Mouse (Mus musculus) heart, postnatal 0 days (tissue): ENCODE data around the gene Csf3. TPM values are rescaled to one million over a fixed set of nuclear protein-coding genes. Genes with fewer than 3 reads are reported as not detected.
A peak's percentile ranks its signal among the peaks of the same experiment; 100 is the strongest.

Experiments
- ATAC-seq: fragments of 200-750 bp; cut with Nextera tagmentation; 2 replicates; pipeline ENCODE4 v1.8.0; 2017; ENCODE audit warnings: low read depth, moderate number of reproducible peaks, moderate library complexity; ENCODE audit not compliant: insufficient read depth
- DNase-seq: peaks from one replicate; pipeline ENCODE4 v3.0.0-alpha.2; 2016; ENCODE audit warnings: low spot score
- H3K27ac ChIP-seq: fragments of 300-500 bp; sonication (generic); 2 replicates; pipeline ENCODE4 v1.5.1; 2014; ENCODE audit warnings: low read depth, mild to moderate bottlenecking
- H3K27me3 ChIP-seq: fragments of 300-500 bp; sonication (generic); 2 replicates; pipeline ENCODE4 v1.6.1; 2014; ENCODE audit warnings: low read length, mixed read lengths; ENCODE audit not compliant: control insufficient read depth, insufficient read depth
- H3K36me3 ChIP-seq: fragments of 300-500 bp; sonication (generic); replicated peaks from 2 replicates; pipeline ENCODE4 v1.6.1; 2014; ENCODE audit warnings: low read length, mixed read lengths; ENCODE audit not compliant: control insufficient read depth, insufficient read depth
- H3K4me1 ChIP-seq: fragments of 300-500 bp; sonication (generic); 2 replicates; pipeline ENCODE4 v1.6.1; 2014; ENCODE audit warnings: antibody characterized with exemption; ENCODE audit not compliant: control insufficient read depth, insufficient read depth
- H3K4me2 ChIP-seq: fragments of 300-500 bp; sonication (generic); 2 replicates; pipeline ENCODE4 v1.6.1; 2014; ENCODE audit warnings: low read depth, mild to moderate bottlenecking, low read length, moderate library complexity
- H3K4me3 ChIP-seq: fragments of 300-500 bp; sonication (generic); 2 replicates; pipeline ENCODE4 v1.5.1; 2014; ENCODE audit warnings: low read depth, low read length
- H3K9ac ChIP-seq: fragments of 300-500 bp; sonication (generic); replicated peaks from 2 replicates; pipeline ENCODE4 v1.6.1; 2014; ENCODE audit warnings: low read depth, low read length, mixed read lengths
- H3K9me3 ChIP-seq: fragments of 300-500 bp; sonication (generic); replicated peaks from 2 replicates; pipeline ENCODE4 v1.6.1; 2016; ENCODE audit warnings: low read length; ENCODE audit not compliant: control insufficient read depth
- CTCF ChIP-seq: IDR thresholded peaks from 2 replicates; pipeline ENCODE4 v1.5.1; 2016; ENCODE audit warnings: antibody characterized with exemption, control low read depth, low read depth
- EP300 ChIP-seq: IDR thresholded peaks from 2 replicates; pipeline ENCODE4 v1.6.1; 2016; ENCODE audit warnings: antibody characterized with exemption, low read depth
- WGBS: fragments of 180-500 bp; shearing (Covaris S2); extraction: QIAGEN DNeasy Blood & Tissue Kit; methylation state at CpG from one replicate; pipeline ENCODE4 v1.1.7; 2014; 5-methylcytosine and 5-hydroxymethylcytosine counted together
- polyA plus RNA-seq: library from polyadenylated mRNA; unstranded; fragments of >200 nt; fragmentation: Nextera tagmentation; extraction: Ambion mirVana; gene quantifications from 2 replicates; pipeline ENCODE4 v1.2.1, GENCODE M21; 2015
- total RNA-seq: library from RNA; depleted of rRNA; stranded (reverse); fragments of >200 nt; gene quantifications from 2 replicates; pipeline ENCODE4 v1.2.3, GENCODE M21; 2014; ENCODE audit warnings: low replicate concordance

The Csf3 gene
- total and polyA plus RNA-seq, 2 experiments from 2014 or later: 0.23 TPM; not detected in 1

- DNase-seq (no peak), ATAC-seq (peak; percentile 2; the same call in 1 of the 2 replicates)
- Histone ChIP-seq H3K4me2 (peak overlapping the region; percentile 80), H3K9ac (peak overlapping the region; percentile 99), H3K9me3 (no peaks in the 10 kb centered on the region), H3K4me3 (peak overlapping the region; percentile 96), H3K36me3 (no peaks in the 10 kb centered on the region), H3K27ac (peak overlapping the region; percentile 99), H3K27me3 (no peaks in the 10 kb centered on the region), H3K4me1 (peaks cover 53% of the 10 kb centered on the region)
- WGBS: 1% methylated on average over 20 of the region's 21 CpGs
- TF ChIP-seq EP300 (no peak), CTCF (no peak)
These were observed 41.6 kb downstream of the Csf3 start for GRCm38 (mm10) chr11:98742397-98743291.

DNA sequence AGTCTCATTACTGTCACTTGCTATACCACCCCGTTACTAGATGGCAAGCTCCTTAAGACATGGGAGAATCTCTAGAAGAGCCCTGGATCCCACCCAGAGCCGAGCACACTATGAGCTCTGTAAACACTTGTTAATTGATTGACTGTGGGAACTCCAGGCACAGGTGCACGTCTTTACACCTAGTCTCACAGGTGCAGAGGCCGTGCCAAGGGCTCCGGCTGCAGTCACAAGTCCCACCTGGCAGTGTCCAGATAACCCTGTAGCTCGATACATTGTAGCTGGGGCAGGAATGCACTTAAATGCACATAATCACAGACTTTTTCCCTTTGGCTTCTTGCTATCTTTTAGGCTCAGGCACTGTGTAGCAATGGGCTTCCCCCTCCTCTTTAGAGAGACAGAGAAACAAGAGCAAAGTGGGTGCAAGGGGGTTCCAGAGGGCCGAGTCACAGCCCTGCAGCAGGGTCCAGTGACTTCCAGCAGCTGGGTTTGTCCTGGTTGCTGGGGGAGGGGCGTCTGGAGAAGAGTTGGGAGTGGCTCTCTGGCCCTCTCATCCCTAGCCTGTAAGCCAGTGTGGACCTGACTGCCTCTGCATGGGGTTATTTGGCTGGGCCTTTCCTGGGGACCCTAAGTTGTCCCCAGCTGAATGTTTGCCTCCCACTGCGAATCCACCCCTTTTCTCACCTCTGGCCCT is 42.7 kb downstream of the Csf3 start:
- 9% methylated on average over 9 of the region's 9 CpGs for WGBS
- Histone ChIP-seq H3K4me1 (peaks cover 64% of the 10 kb centered on the region), H3K27me3 (no peaks in the 10 kb centered on the region), H3K9ac (peak overlapping the region; percentile 99), H3K27ac (peak overlapping the region; percentile 99), H3K4me3 (peak overlapping the region; percentile 96), H3K36me3 (no peaks in the 10 kb centered on the region), H3K4me2 (peak overlapping the region; percentile 80), H3K9me3 (no peaks in the 10 kb centered on the region)
- TF ChIP-seq EP300 (no peak), CTCF (no peak)
- peak; percentile 66 for DNase-seq
- peak; percentile 15 for ATAC-seq

DNA sequence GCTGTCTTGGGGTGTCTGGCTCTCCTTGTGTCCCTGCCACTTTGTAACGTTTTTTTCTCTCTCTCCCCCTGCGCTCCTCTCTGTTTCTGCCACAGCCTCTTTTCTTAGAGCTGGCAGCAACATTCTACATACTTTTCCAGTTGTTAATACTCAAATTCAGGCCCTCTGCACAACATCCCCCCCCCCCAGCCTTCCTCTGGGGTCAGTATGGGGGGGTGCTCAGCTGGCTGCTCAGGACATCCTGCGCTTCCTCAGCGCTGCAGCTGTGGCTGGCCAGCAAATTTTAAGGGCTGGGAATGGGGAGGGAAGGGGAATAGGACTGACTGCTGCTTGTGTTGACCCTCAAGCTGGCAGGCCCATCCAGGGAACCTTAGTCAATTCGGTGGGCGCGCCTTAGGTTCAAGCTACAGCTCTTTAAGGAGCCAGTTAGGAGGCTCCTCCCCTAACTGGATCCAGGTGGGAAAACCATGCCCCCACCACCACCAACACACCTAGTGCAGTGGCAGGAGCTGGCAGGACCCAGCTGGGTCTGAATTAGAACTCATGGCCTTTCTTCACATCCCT is 43.5 kb downstream of the Csf3 start:
- DNase-seq (no peak), ATAC-seq (no peak)
- peak overlapping the region; percentile 99 for H3K27ac ChIP-seq
- no peaks in the 10 kb centered on the region for H3K36me3 ChIP-seq
- no peaks in the 10 kb centered on the region for H3K9me3 ChIP-seq
- peak overlapping the region; percentile 80 for H3K4me2 ChIP-seq
- TF ChIP-seq EP300 (no peak), CTCF (no peak)
- 27% methylated on average over 7 of the region's 7 CpGs for WGBS
- no peaks in the 10 kb centered on the region for H3K27me3 ChIP-seq
- peak overlapping the region; percentile 99 for H3K9ac ChIP-seq
- peaks cover 72% of the 10 kb centered on the region for H3K4me1 ChIP-seq
- peak overlapping the region; percentile 96 for H3K4me3 ChIP-seq

GRCm38 (mm10) chr11:98745932-98746853 is 45.1 kb downstream of the Csf3 start:
- 42% methylated on average over 12 of the region's 12 CpGs for WGBS
- H3K9ac ChIP-seq: 0 out of 2 replicates have a peak overlapping the region, but pooled peaks have one; percentile 3

More at GRCm38 (mm10) chr11:98745932-98746853, 45.1 kb downstream of the Csf3 start:
- ATAC-seq (no peak), DNase-seq (no peak)
- peaks cover 82% of the 10 kb centered on the region for H3K4me1 ChIP-seq
- TF ChIP-seq CTCF: no peak
- no peak for TF ChIP-seq EP300
- peak overlapping the region; percentile 59 for H3K4me2 ChIP-seq
- H3K4me3 ChIP-seq: no peak overlapping the region; the same call in 1 of the 2 replicates
- H3K27ac ChIP-seq: peak overlapping the region; percentile 96
- no peaks in the 10 kb centered on the region for H3K9me3 ChIP-seq
- H3K27me3 ChIP-seq: no peaks in the 10 kb centered on the region
- H3K36me3 ChIP-seq: no peaks in the 10 kb centered on the region
